Mouse (Mus musculus): ENCODE data around the gene G6pc.
"Not testable (repeated sequence)": the region's sequence is repeated elsewhere in the genome, so short reads cannot be mapped to it uniquely, and the experiment has no call there.

The G6pc gene

DNA sequence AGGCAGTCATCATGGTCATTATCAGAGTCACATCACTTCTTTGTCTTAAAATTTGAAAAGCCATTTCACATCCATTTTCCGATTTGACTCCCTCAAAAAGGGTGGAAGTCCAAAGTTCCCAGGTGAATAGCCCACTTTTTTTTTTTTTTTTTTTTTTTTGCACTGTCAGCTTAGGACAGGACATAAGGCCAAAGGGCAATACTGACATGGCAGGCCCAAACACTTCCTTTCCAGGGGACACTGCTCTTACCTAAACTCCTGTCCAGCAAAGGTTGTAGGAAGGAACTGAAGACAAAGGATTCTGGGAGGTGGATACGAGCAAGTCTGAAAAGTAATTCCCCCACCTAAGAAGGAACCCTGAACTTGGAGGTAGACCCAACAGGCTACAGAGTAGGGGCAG is 11.4 kb upstream of the G6pc start:
- no peak for DNase-seq (ENCODE audit: low spot score in 2 of 2)

DNA sequence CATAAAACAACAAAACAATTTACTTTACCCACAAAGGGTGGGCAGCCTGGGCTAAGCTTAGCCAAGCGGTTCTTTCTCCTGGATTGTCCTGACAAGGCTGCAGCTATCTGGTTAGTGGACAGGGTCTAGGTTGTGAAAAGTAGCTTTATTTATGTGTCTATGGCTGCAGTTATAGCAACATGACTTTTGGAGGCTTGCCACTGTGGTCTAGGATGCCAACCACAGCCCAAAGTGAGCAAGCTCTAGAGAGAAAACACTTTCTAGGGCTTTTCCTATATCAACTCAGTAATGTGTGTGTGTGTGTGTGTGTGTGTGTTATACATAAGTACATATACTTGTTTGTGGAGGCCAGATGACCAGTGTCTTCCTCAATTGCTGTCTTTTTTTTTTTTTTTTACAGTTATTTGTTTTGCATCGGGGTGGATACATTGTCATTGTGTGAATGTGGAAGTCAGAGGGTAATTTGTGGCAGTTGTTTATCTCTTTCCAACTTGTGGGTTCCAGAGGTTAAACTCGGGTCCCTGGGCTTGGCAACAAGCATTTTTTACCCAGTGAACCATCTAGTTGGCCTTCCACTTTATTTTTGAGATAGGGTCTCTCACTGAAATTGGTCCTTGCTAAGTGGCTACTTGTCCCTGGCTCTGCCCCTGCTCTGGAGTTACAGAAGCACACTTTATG is 9.7 kb upstream of the G6pc start:
- no peak for DNase-seq (ENCODE audit: low spot score in 2 of 2)

DNA sequence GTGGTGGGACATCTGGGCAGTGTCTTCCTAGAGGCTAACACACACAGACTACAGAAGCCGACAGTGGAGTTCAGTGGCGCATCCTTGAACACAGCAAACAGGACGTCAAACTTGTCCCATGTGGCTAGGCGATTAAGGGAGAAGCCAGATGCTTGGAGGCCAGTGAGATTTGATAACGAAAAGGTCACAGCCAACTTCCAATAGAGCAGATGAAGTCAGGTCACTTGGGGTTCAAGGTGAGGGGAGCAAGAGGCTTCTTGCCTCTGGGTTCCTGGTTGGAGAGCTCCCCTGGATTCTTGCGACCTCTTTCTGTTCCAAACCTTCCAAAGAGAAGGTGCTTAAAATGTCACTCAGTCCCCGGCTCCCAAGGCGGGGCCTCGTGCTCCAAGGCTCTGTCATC is 7.6 kb upstream of the G6pc start:
- DNase-seq (ENCODE audit: low spot score in 2 of 2), result no peak

DNA sequence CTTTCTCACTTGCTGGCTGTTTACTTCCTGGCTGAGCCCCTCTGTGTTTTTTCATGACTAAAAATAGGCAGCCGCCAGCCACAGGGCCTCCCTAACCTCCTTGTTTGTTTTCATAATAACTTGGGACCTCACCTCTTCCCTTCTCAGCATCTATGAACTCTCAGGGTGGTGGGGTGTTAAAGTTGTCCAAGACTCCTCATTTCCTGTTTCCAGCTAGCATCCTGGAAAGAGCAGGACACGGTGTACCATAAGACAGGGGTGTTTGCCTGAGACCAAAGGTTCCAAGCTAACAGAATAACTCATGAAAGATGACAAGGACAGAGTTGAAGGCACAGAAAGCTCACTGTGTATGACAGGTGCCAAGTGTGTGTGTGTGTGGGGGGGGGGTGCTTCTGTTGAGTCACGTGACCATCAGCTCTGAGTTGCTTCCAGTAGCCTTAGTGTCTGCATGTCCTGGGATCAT is 6.7 kb upstream of the G6pc start:
- DNase-seq (ENCODE audit: low spot score in 2 of 2), result no peak

DNA sequence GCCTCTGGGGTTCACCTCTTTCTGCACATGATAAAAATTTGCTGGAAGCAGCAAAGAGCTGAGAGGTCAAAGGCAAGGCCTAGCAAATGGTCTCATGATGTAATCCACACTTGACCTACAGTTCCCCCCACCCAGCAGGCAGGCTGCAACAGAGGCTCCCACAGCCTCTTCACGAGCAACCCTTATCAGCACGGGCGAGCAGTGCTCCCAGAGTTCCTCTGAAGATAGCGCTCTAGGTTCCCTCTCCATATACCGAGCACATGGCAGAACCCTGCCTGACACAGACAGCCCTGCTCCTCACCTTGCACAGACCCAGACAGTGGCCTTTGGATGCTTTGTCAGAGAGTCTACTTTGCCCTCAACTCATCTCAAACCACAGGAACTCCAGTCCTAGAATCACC is 2.8 kb upstream of the G6pc start:
- DNase-seq (ENCODE audit: low spot score in 2 of 2), result no peak

DNA sequence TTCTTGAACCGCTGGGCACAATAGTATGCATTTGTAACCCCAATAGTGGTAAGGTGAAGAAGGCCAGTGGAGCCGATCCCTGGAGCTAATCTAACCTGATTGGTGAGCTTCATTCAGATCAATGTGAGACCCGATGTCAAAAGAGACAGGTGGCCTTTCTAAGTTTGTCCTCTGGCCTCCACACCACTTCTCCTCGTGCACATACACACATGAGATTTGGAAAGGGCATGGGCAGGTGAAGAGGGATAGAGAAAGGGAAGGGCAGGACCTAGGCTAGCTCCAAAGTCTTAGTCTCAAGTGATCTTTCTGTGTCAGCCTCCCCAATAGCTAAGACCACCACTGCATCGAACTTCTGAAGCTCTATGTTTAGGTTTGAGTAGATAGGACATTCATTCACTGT is 2.8 kb downstream of the G6pc start:
- DNase-seq (ENCODE audit: low spot score in 2 of 2), result no peak

DNA sequence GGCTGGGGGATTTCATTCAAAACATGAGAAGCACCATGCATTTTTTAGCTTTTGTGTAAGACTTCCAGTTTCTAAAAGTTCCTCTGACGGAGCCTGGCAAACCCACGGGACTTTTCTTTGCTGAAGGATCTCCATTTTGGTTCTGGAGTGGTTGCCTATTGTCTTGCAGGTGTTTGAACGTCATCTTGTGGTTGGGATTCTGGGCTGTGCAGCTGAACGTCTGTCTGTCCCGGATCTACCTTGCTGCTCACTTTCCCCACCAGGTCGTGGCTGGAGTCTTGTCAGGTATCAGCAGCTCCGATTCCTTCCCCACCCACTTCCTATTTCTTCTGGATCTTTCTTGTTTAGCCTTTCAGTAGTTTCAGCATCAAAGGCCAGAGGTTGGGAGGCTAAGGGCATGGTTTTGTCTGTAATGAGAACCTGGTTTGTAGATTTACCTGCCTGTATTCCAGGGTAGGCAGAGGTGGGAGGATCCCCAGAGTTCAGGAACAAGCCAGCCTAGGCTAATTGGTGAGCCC is 7.1 kb downstream of the G6pc start:
- DNase-seq (ENCODE audit: low spot score in 2 of 2), result no peak

DNA sequence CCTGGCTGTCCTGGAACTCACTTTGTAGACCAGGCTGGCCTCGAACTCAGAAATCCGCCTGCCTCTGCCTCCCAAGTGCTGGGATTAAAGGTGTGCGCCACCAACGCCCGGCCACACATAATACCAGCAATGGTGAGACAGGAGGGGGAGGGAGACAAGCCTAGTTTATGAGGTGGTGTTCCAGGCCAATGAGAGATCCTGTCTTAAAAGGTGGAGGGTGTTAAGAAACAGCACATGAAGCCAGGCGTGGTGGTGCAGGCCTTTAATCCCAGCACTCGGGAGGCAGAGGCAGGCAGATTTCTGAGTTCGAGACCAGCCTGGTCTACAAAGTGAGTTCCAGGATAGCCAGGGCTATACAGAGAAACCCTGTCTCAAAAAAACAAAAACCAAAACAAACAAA is 10.8 kb downstream of the G6pc start:
- not testable (repeated sequence) for DNase-seq (ENCODE audit: low spot score in 2 of 2)

DNA sequence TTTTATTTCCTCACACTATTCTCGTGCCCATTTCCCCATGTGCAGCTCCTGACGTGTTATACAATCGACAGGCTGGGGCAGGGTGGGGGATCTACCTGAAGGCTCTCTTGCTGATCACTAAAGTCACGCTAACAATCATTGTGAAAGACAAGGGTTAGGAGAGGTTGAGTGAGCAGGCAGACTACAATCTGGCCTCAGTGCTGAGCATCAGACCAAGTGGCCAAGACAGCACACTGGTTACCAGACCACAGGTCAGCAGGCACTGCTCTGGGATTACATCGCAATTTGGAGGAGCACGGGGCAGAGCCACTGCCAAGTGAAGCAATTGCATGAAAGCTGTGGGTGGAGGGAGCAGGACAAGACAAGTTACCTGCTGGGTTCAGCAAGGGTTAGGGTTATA is 11.6 kb downstream of the G6pc start:
- DNase-seq (ENCODE audit: low spot score in 2 of 2), result peak in 1 of 2 experiments; percentile 40

DNA sequence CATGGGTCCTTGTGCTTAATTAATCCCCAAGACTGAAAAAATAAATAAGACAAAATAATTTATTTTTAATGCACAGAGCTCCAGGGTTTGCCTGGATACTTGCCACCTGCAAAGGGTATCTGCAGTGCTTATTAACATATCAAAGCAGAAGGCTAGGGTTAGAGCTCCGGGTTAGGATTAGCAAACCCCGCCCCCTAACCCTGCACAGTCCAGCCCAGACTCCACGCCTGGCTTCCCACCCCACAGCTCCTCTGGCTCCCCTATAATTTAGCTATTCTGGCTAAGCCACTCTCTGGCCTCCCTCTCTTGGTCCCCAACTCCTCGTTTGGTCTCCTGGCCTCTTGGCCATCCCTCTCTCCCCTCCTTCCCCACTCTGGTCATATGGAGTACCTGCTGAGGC is 14.5 kb downstream of the G6pc start:
- DNase-seq (ENCODE audit: low spot score in 2 of 2), result no peak

DNA sequence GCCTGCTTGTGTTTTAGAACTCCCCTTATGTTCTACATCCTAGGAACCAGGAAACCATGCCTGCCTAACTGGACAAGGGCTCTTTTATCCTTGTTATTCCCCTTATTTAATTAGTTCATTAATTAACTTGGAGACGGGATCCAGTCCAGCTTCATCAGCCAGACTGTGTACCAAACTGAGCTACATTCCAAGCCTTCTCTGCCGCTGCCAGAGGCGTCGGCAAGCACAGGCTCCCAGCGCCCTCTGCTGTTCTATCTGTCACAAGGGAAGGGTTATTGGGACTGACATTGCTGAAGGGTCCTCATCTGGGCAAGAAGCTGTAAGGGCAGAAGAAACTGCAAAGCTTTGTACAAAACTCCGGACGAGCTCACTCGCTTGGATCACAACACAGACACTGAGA is 27.7 kb downstream of the G6pc start:
- DNase-seq (ENCODE audit: low spot score in 2 of 2), result peak; percentile 47 to 69

DNA sequence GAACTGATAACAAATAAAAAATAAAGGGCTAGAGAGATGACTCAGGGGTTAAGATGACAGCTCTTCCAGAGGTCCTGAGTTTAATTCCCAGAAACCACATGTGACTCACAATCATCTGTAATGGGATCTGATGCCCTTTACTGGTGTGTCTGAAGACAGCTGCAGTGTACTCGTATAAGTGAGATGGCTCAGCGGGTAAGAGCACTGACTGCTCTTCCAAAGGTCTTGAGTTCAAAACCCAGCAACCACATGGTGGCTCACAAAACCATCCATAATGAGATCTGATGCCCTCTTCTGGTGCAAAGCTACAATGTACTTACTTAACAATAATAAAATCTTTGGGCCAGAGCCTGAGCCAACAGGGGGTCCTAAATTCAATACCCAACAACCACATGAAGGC is 47.9 kb downstream of the G6pc start:
- DNase-seq (ENCODE audit: low spot score in 2 of 2), result no peak

DNA sequence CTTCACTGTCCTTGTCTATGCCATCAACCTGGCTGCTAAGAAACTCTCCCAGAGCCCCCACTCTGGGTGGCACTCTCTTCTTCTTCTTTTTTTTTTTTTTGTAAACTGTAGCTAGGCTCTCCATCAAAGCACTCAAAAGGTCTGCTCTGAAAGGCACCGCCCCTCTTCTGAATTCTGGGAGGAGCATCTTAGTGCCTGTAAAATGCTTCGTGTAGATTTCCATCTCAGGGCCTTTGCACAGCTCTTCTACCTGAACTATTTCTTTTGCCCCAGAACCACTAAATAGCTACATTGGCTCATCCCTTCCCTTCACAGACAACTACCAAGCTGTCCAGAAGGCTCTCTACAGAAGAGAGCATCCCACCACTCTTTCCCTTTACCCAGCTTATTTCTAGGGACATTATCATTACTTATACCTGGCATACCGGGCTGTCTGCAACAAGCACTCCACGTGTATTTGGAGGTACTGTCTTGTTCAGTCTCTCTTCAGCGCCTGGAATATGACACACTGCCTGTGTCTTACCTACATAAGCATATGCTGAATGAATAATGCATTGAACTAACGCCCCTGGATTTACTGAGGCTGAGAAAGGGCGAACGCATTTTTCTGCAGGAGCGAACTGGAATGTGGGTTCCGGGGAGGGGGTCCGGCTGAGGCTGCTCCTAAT is 49.2 kb downstream of the G6pc start:
- no peak for DNase-seq (ENCODE audit: low spot score in 2 of 2)

DNA sequence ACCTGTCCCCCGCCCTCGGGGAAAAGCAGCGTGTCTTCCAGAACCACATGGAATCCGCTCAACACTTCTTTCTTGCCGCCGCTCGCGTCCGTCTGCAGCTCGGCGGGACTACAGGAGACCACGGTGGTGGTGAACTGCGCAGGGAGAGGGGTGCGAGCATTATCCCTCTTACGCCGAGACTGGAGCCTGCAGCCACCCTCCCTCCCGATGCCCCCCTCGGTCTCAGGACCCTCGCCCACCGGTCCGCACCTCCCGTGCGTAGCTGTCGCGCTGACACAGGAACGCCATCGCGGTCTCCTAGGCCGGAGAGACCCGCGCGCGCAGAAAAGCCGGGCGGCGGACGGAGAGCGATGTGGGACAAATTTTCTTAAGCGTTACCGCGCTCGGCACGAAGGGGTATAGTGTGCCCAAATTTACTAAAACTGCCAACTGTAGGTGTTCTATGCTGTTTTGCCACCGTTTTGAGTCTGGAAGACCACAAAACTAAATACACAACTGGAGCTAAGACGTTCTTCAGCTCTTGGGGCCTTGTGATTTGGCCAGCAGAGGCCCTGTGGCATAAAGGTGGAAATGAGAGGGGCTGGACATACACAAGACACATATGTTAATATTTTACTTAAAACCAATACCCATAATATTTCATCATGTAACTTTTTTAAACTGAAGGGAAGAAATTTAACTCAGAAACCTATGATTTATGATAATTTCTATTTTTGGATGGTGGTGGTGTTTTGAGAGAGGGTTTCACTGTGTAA is 49.9 kb downstream of the G6pc start, which contains the start of gene Aarsd1:
Gene Aarsd1, minus strand, starts transcription at position 515 of the 755 bp plus-strand sequence.
- DNase-seq (ENCODE audit: low spot score in 2 of 2), result peak; percentile 83

DNA sequence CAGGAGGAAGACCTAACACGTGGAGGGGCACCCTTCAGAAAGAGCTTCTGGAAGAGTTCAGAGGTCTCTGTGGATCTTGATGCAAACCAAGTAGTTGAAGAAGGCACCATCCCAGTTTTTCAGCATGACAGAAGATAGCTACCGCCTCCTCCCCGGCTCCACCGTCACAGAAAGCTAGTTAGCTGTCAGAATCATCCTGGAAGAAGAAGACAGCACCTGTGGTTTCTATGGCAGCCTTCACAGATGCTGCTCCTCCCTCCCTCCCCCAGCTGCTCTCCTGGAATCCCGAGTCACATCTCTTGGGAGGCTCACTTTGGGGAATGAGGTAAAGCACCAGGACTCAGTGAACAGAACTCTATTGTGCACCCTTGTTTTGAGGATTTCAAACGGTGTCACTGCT is 51.6 kb downstream of the G6pc start:
- DNase-seq (ENCODE audit: low spot score in 2 of 2), result no peak

DNA sequence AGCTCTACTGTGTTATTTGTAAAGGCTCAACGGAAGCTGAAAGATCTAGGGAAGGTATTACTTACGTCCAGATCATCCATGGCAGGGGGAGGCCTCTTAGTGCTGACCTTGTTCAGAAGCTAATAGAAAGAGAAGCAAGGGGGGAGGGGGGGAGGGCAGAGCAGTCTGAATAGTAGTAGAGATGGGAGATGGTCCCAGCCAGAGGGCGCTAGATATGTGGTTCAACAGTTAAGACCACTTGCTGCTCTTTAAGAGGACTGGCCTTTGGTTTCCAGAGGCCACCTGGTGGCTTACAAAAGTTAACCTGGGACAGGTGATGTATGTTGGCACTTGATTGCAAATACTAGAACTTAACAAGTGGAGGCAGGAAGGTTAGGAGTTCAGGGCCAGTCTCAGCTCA is 52.2 kb downstream of the G6pc start:
- no peak for DNase-seq (ENCODE audit: low spot score in 2 of 2)

DNA sequence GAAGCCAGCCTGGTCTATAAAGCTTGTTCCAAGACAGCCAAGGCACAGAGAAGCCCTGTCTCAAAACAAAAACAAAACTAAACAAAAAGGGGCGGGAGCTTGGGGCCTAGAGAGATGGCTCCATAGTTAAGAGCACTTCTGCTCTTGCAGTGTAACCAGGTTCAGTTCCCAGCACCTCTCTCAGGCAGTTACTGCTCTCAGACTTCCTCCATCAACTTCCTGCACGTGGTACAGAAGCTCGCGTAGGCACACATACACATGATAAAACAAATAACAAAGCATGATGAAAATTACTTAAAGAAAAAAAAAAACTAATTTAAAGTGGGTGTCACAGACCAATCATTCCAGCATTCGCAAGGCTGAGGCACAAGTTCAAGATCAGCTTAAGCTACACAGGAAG is 52.8 kb downstream of the G6pc start:
- DNase-seq (ENCODE audit: low spot score in 2 of 2), result no peak

DNA sequence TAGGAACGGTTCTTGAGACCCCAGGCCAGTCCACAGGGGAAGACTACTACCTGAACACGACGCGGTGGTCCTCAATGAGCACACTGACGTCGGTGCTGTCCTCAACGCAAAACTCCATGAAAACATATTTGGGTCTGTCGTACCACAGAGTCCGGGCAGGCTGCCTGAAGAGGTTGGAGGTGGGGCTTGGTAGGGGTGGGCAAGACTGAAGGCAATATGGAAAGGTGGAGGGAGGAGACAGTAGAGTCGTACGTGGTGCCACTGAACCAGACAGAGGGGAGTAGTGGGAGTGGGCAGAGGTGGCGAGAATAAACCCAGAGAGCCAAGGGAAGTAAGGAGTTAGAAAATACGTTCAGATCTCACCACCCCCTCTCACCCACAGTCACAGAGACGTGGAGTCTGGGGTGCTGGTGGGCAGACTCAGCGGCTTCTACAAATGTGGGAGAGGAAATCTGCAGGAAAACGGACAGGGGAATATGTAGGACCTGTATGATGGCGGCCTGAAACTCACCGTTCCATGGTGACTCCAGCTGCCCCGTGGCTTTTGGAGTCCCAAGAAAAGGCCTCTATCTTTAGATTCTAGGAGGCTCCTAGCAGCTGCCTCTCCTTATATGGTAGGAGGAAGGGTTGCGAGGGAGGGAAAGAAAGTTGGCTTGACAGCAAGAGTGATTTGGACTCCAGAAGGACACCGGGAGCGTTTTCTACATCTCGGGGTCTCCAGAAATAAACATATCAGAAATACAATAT is 56.9 kb downstream of the G6pc start, which contains the start of gene Gm27029:
Gene Gm27029, minus strand, starts transcription at position 692 of the 747 bp plus-strand sequence.
- DNase-seq (ENCODE audit: low spot score in 2 of 2), result no peak

DNA sequence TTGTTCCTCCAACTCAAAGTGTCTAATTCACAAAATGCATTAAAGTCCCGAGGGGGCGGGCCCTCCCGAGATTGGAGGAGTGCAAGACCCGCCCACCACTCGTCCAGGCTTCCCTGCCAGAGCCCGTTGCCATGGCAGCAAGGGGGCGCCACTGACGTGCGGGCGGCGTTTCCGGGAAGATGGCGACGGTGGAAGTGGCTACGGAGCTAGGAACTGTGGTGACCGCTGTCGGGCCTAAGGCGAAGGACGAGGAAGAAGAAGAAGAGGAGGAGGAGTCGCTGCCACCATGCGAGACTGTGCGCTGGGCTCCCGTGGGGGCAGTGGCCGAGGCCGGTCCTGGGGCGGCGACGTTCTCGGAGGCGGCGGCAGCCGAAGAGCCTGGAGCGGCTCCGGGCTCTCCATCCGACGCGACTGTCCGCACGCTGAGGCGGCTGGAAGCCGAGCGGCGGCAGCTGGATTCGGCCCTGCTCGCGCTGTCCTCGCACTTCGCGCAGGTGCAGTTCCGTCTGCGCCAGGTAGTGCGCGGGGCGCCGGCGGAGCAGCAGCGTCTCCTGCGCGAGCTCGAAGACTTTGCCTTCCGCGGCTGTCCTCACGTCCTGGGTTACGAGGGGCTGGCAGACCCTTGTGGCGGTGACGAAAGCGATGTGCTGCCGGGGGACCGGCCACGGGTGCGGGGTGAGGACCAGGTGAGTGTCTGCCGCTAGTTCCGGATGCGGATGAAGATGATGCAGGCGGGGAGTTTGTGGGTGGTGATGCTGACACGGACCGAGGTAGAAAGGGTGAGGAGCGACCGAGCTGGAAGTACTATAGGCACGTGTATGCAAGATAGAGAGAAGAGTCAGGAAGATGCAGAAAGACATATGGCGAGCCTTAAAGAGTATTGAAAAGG is 57.8 kb downstream of the G6pc start, which contains the start of the genes Rundc1 and Ptges3l:
Gene Rundc1, plus strand, starts transcription at position 161 of the 889 bp plus-strand sequence.
Gene Ptges3l, minus strand, starts transcription at position 409 of the 889 bp plus-strand sequence.
- DNase-seq (ENCODE audit: low spot score in 2 of 2), result peak; percentile 98 to 99

DNA sequence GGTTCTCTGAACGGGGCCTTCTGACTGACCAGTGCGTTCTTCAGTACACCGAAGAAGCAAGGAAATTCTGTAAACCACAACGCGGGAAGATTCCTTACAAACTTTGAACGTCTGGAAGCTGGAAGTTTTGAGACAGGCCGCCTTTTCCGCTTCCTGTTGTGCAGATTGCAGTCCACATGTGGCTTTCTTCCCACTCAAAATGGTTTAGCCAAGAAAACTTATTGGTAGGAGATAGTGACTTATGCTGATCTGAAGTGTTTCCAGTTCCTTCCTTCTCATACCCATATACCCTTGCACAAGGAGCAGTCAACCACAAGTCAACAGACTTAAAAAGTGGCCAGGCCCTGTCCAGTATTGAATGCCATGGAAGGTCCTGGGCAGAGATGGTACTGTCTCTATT is 58.8 kb downstream of the G6pc start:
- no peak for DNase-seq (ENCODE audit: low spot score in 2 of 2)

All from urinary bladder, postnatal 36 days (tissue).